In genomic region chr5:32863253-32864228, GRCm38 (mm10) we compare ENCODE assay signal across 8 mouse cellular contexts. TPM values are rescaled to one million over a fixed set of nuclear protein-coding genes. Genes with fewer than 3 reads are reported as not detected.
DNase-seq lines count a peak whose midpoint lies in the region; ATAC-seq and TF ChIP-seq lines count a peak whose summit lies in the region.

Gene Depdc5, plus strand, starts transcription at chr5:32863701.

- no peaks in the 10 kb centered on the region for H3K27me3 ChIP-seq in G1E (ENCODE audit: insufficient read depth, low read length)
- no peaks in the 10 kb centered on the region for H3K27me3 ChIP-seq in forebrain, embryonic 16.5 days (replicated peaks; ENCODE audit: control insufficient read depth, insufficient read depth, low read length)
- no peaks in the 10 kb centered on the region for H3K27me3 ChIP-seq in lung, embryonic 14.5 days (ENCODE audit: insufficient read depth, low read length)
- no peaks in the 10 kb centered on the region for H3K27me3 ChIP-seq in thymus, adult 2 months (ENCODE audit: control insufficient read depth, insufficient read depth, low read length)

- peak; percentile 97 for DNase-seq in G1E (ENCODE audit: low spot score)
- peak; percentile 94 to 96 for DNase-seq in cerebellum, adult 18-20 months
- peak; percentile 94 to 95 for DNase-seq in heart, postnatal 36 days
- DNase-seq in layer of hippocampus, adult 2 months (ENCODE audit: low spot score in 2 of 2) = peak; percentile 90 to 92
- peak; percentile 95 for DNase-seq in lung, embryonic 14.5 days
- DNase-seq in thymus, adult 2 months = peak; percentile 98

- under 1% methylated on average over 60 of the region's 64 CpGs for WGBS in forebrain, embryonic 16.5 days
- WGBS in lung, embryonic 14.5 days = under 1% methylated on average over 62 of the region's 64 CpGs
- WGBS in olfactory bulb, adult 2 months = under 1% methylated on average over 62 of the region's 64 CpGs
- under 1% methylated on average over 64 of the region's 64 CpGs for WGBS in thymus, adult 2 months

- peaks cover 31% of the 10 kb centered on the region for H3K36me3 ChIP-seq in G1E (replicated peaks)
- H3K36me3 ChIP-seq in forebrain, embryonic 16.5 days (ENCODE audit: control insufficient read depth, insufficient read depth) = no peaks in the 10 kb centered on the region
- peaks cover 22% of the 10 kb centered on the region for H3K36me3 ChIP-seq in lung, embryonic 14.5 days (ENCODE audit: insufficient read depth)
- H3K36me3 ChIP-seq in thymus, adult 2 months (ENCODE audit: control insufficient read depth, insufficient read depth, low read length) = peaks cover 6% of the 10 kb centered on the region

- ATAC-seq in G1E (ENCODE audit: extremely low read depth, insufficient number of reproducible peaks, low FRiP score, poor library complexity, severe bottlenecking) = peak; percentile 91
- peak; percentile 100 for ATAC-seq in forebrain, embryonic 16.5 days
- peak; percentile 98 for ATAC-seq in lung, embryonic 14.5 days (ENCODE audit: insufficient read depth)

- peak; percentile 75 for TF ChIP-seq POLR2A in olfactory bulb, adult 2 months (IDR thresholded peaks at IDR 0.05; ENCODE audit: insufficient read depth, low read depth, low read length)
- peak; percentile 76 for TF ChIP-seq POLR2A in thymus, adult 2 months (IDR thresholded peaks at IDR 0.05; ENCODE audit: control insufficient read depth, extremely low read depth, insufficient read depth, low read length, poor library complexity)

- peak within 1 kb of the TSS; percentile 69 for H3K9ac ChIP-seq in forebrain, embryonic 16.5 days (replicated peaks; ENCODE audit: low read depth, low read length)
- peak within 1 kb of the TSS; percentile 78 for H3K9ac ChIP-seq in lung, embryonic 14.5 days

- H3K27ac ChIP-seq in forebrain, embryonic 16.5 days (ENCODE audit: low read length) = peak within 1 kb of the TSS; percentile 71
- H3K27ac ChIP-seq in layer of hippocampus, adult 2 months = peak within 1 kb of the TSS; percentile 78
- H3K27ac ChIP-seq in lung, embryonic 14.5 days (ENCODE audit: low read depth) = peak within 1 kb of the TSS; percentile 89
- no peak within 1 kb of the TSS for H3K27ac ChIP-seq in olfactory bulb, adult 2 months (ENCODE audit: insufficient read depth, low read depth, low read length)
- peak within 1 kb of the TSS; percentile 7; the same call in 1 of the 2 replicates for H3K27ac ChIP-seq in thymus, adult 2 months (ENCODE audit: control insufficient read depth, insufficient read depth, low read length)

- peak within 1 kb of the TSS; percentile 91 for H3K4me2 ChIP-seq in forebrain, embryonic 16.5 days (ENCODE audit: low read length)
- H3K4me2 ChIP-seq in lung, embryonic 14.5 days = peak within 1 kb of the TSS; percentile 65

- no peak for TF ChIP-seq CTCF in G1E (IDR thresholded peaks at IDR 0.05; ENCODE audit: low read depth, low read length)
- TF ChIP-seq CTCF in layer of hippocampus, adult 2 months (conservative IDR thresholded peaks at IDR 0.05) = no peak
- no peak for TF ChIP-seq CTCF in lung, embryonic 14.5 days (IDR thresholded peaks at IDR 0.05; ENCODE audit: low read depth)
- TF ChIP-seq CTCF in olfactory bulb, adult 2 months (IDR thresholded peaks at IDR 0.05; ENCODE audit: insufficient read depth, low read depth, low read length) = no peak
- TF ChIP-seq CTCF in thymus, adult 2 months (IDR thresholded peaks at IDR 0.05; ENCODE audit: borderline replicate concordance, control insufficient read depth, extremely low read depth, insufficient read depth, low read length, poor library complexity) = no peak

- peak within 1 kb of the TSS; percentile 82 for H3K4me3 ChIP-seq in G1E (ENCODE audit: low read depth, low read length)
- peak within 1 kb of the TSS; percentile 79 for H3K4me3 ChIP-seq in forebrain, embryonic 16.5 days (replicated peaks; ENCODE audit: low read length)
- peak within 1 kb of the TSS; percentile 65 for H3K4me3 ChIP-seq in layer of hippocampus, adult 2 months
- H3K4me3 ChIP-seq in lung, embryonic 14.5 days (ENCODE audit: low read depth, low read length) = peak within 1 kb of the TSS; percentile 80
- H3K4me3 ChIP-seq in olfactory bulb, adult 2 months (ENCODE audit: insufficient read depth, low read depth, low read length) = peak within 1 kb of the TSS; percentile 88
- peak within 1 kb of the TSS; percentile 69 for H3K4me3 ChIP-seq in thymus, adult 2 months (ENCODE audit: control insufficient read depth, insufficient read depth, low read length)

- intact Hi-C loops in heart, postnatal 36 days (cut with DNase I) = loop anchor here (2.0 to 5.0 kb wide), 2 partner anchors 79 to 159 kb away; partner anchors contain the start of gene Pisd

- H3K9me3 ChIP-seq in G1E (replicated peaks) = no peaks in the 10 kb centered on the region
- H3K9me3 ChIP-seq in forebrain, embryonic 16.5 days (ENCODE audit: control insufficient read depth, low read length) = no peaks in the 10 kb centered on the region
- H3K9me3 ChIP-seq in lung, embryonic 14.5 days (ENCODE audit: low read depth, low read length) = no peaks in the 10 kb centered on the region

- peaks cover 26% of the 10 kb centered on the region for H3K4me1 ChIP-seq in G1E (ENCODE audit: insufficient read depth, low read depth, low read length)
- peaks cover 13% of the 10 kb centered on the region for H3K4me1 ChIP-seq in forebrain, embryonic 16.5 days (replicated peaks; ENCODE audit: control insufficient read depth, insufficient read depth, low read length)
- no peaks in the 10 kb centered on the region for H3K4me1 ChIP-seq in lung, embryonic 14.5 days (ENCODE audit: insufficient read depth)
- peaks cover 2% of the 10 kb centered on the region; the same call in 1 of the 2 replicates for H3K4me1 ChIP-seq in olfactory bulb, adult 2 months (ENCODE audit: control insufficient read depth, insufficient read depth, low read length)
- peaks cover 3% of the 10 kb centered on the region; the same call in 1 of the 2 replicates for H3K4me1 ChIP-seq in thymus, adult 2 months (replicated peaks; ENCODE audit: control insufficient read depth, insufficient read depth, low read length)

RNA-seq across cellular contexts. Expression of gene Depdc5, which starts in this region (rescaled TPM):
- total RNA-seq in G1E (2014; fragmentation: Nextera tagmentation) (46.1 and 52.4 TPM in 2 replicates), G1E (2017) (24.6 and 27.2 TPM in 2 replicates)
- 2.5 and 5.4 TPM in 2 replicates for polyA plus RNA-seq in G1E (2012)
- 32.1 and 33.2 TPM in 2 replicates for polyA plus RNA-seq in forebrain, embryonic 16.5 days (2015; fragmentation: Nextera tagmentation; extraction: Ambion mirVana)
- 10 to 100 TPM; 24.6 to 25.1 TPM for total RNA-seq in heart, postnatal 36 days (2021)
- 10 to 100 TPM; 67.8 to 73.2 TPM for total RNA-seq in layer of hippocampus, adult 2 months (2021)
- polyA plus RNA-seq in lung, embryonic 14.5 days (2014; fragmentation: Nextera tagmentation; extraction: Ambion mirVana) = 26.7 and 29.5 TPM in 2 replicates
- polyA plus RNA-seq in olfactory bulb, adult 2 months (2012; ENCODE audit: insufficient read depth, insufficient read length, low replicate concordance, missing spikeins) = 384 TPM in 1 of 2 replicates, not detected in the other
- polyA plus RNA-seq in thymus, adult 2 months (2012; rRNA removed) = 25.1 and 26.5 TPM in 2 replicates

Comparison
In these comparisons a context has a peak if more than half of its experiments do, and no peak if none do; other contexts are left out.
1. RNA of gene Depdc5 (polyA plus RNA-seq): 384 TPM in olfactory bulb, adult 2 months; 32.1 to 33.2 TPM in forebrain, embryonic 16.5 days, 26.7 to 29.5 TPM in lung, embryonic 14.5 days, 25.1 to 26.5 TPM in thymus, adult 2 months and 2.5 to 5.4 TPM in G1E; every median in the first group is over 10 times any median in the second.
2. Peak in every context shown above with its lines, with median percentiles within 50 percentile points of each other: ATAC-seq, DNase-seq and H3K4me3 ChIP-seq.